Mouse (Mus musculus) liver, postnatal 0 days (tissue): ENCODE results near the gene Map3k7cl.

Source experiments
- CTCF ChIP-seq: sonication (generic); IDR thresholded peaks from 2 replicates; pipeline ENCODE4 v1.5.1; 2016; ENCODE audit warnings: antibody characterized with exemption, low read depth
- EP300 ChIP-seq: IDR thresholded peaks from 2 replicates; pipeline ENCODE4 v1.6.1; 2016; ENCODE audit warnings: antibody characterized with exemption, low read depth, mild to moderate bottlenecking

GRCm38 (mm10) chr16:87511706-87512105 is 41.4 kb upstream of the Map3k7cl start:
- TF ChIP-seq CTCF (no peak), EP300 (no peak)
